Mouse (Mus musculus): Measurements from ENCODE around the gene Thsd7a.

Thsd7a gene

GRCm38 (mm10) chr6:12499866-12500265 is 249.3 kb downstream of the Thsd7a start:
- no peak for DNase-seq

- DNase-seq: no peak
These were observed 255.6 kb downstream of the Thsd7a start for GRCm38 (mm10) chr6:12493571-12493970.

DNA sequence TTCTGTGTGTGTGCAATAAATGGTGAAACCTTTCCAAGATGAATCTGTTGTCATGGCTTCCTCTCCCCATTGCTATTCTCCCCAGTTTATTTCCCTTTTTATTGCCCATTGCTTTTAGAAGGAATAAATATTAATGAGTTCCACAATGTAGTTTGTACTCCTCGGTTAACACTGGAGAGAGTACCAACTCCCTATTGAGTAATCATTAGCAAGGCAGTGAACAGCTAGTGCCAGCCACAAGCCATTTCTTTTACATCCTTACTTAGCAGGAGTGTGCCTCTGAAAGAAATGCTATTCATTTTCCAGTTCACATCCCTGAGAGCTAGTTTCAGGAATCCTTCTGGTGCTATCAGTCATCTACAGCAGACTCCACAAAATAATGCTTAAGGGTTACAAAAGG is 260.3 kb downstream of the Thsd7a start:
- DNase-seq: no peak

- no peak for DNase-seq
These were observed 267.6 kb downstream of the Thsd7a start for GRCm38 (mm10) chr6:12481527-12482163.

DNA sequence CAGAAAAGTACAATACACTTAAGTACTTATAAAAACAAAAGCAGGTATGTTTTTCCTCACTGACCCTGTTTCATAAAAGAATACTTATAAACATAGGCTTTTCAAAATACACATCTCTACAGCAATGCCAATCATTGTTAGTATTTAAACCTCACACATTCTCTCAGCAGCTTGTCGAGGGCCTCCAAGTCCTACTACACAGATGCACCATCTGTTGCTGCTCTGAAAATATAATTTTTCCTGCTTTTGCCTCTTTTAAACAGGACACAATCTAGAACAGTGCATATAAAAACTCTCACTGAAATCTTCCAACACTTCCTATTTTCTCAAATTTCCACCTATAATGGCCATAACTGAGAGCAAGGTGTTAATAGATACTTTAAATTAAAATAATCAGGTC is 270.9 kb downstream of the Thsd7a start:
- DNase-seq: no peak

DNA sequence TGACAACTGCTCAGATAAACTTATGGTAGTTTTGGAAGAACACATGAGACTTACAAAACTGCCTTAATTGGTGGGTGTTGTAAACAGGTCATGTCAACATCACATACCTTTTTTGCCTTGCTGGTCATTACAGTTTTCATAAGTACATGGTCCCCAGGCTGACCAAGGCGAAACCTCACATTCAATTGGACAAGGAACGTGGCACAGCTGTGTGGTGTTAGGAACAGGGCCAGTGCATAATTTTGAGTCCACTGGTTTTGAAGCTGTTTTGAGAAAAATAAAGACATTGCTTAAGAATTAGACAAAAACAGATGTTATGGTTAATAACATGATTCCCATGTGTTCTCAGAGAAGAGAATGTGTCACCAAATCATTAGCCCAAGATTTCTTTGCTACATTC is 278.3 kb downstream of the Thsd7a start:
- DNase-seq: no peak

DNA sequence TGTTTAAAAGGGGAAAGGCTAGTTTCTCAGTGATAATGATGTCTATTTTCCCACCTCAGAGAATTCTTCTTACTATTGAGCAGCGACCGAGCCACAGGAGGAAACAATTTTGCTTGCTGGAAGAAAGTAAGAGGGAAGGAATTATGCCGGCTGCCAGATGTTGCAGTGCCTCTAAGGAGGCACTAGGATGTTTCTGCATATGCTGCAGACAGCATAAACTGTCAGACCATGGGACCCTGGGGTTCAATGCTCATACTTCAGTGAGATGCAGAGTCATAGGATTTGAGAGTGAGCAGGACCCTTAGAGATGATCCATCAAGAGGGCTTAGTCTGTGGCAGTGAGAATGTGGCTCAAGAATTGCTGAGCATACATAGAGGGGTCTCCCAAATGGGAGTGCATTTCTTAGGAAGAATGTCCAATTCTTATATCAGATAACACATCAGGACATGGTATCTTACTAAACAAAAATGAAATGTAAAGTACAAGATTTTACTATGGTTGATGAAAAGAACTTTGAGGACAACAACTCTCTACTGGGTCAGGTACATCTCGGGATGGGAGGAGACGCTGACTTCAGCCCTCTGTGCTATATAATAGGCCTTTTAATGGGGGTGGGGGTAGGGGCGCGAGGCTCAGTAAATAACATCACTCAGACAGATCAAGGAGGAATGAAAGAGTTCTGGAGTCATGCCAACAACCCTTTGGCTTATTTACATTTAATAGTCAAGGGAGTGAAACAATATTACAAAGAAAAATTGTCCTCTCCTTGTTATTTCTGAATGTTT is 281.7 kb downstream of the Thsd7a start:
- DNase-seq: no peak

- no peak for DNase-seq
These were observed 290.4 kb downstream of the Thsd7a start for GRCm38 (mm10) chr6:12458841-12459240.

DNA sequence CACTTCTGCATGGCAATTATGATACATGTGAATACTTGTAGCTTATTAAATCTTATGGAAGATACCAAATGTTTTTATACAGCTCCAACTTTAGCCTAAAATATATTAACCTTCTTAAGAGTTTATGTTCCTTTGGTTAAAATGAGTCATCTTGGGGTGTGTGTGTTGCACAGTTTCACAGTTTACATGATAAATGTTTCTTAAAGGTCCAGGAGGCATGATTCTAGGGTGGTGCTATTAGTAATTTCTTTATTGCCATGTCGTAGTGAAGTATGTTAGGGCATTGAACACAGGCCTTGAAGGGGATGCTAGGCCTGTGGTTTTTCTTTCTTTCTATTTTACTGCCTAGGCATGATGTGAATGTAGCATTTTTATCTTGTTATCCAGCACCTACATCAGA is 291.8 kb downstream of the Thsd7a start:
- no peak for DNase-seq

DNA sequence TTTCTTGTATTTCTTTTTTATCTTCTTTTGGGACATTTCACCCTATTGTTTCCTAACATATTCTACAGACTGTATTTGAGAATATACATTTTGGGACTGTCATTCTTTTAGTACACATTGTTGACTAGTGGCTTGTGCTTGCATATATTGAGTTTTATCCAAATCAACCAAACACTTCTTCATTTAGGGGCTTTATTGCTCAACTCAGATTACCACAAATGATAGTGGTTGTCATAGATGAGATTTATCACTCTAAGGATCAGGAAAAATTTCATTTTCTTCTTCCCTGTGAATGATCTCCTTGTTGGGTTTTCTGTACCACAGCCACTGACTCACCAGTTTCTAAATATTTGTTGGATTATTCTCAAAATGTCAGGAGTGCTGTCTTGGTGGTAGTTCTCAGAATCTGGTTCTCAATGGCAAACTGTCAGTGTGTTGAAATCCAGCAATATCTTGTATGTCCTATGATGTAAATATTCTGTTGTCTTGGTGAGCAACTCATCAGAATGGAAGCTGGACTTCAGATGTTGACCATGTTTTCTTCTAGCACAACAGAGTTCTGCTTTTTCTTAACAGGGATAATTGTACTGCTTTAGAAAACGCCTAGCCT is 294.2 kb downstream of the Thsd7a start:
- no peak for DNase-seq

- no peak for DNase-seq
These were observed 295.1 kb downstream of the Thsd7a start for GRCm38 (mm10) chr6:12454132-12454531.

GRCm38 (mm10) chr6:12448851-12449250 is 300.4 kb downstream of the Thsd7a start:
- DNase-seq: no peak

DNA sequence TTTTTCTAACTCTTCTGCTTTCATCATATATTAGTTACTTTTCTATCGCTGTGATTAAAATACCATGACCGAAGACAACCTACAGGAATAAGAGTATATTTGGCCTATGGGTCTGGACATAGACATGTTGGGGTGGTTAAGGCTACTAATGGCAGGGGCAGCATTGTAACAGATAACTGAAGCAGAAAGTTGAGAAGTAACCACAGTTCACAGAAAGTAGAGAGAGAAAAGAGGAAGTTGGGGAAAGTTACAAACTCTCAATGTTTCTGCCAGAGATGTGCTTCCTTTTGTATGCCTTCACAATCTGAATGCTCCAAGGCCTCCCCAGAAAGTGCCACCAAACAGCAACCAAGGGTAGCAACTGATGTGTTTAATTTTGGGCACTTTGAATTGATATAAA is 303.7 kb downstream of the Thsd7a start:
- no peak for DNase-seq

GRCm38 (mm10) chr6:12439561-12439960 is 309.6 kb downstream of the Thsd7a start:
- DNase-seq: no peak

- peak in 1 of 2 experiments; percentile 4 for DNase-seq
These were observed 330.1 kb downstream of the Thsd7a start for GRCm38 (mm10) chr6:12419070-12419469.

GRCm38 (mm10) chr6:12416976-12417375 is 332.2 kb downstream of the Thsd7a start:
- DNase-seq: no peak

- DNase-seq: no peak
These were observed 344.8 kb downstream of the Thsd7a start for GRCm38 (mm10) chr6:12404441-12404840.

DNA sequence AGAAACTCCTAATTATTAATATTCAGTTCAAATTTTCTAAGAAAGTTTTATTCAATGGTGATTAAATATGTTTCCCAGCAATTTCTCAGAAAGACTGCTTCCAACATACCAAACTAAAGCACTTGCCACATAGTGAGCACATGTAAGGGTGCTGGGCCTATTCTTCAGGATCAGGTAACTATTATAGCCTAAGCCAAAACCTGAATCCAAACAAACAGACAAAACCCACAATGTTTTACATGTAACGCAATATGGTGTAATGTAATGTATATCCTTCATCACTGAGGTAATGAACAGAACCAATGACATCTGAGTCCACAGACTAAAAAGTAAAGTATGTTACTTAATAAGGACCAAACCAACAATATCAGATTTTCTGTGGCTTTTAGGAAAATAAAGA is 346.2 kb downstream of the Thsd7a start:
- no peak for DNase-seq

DNA sequence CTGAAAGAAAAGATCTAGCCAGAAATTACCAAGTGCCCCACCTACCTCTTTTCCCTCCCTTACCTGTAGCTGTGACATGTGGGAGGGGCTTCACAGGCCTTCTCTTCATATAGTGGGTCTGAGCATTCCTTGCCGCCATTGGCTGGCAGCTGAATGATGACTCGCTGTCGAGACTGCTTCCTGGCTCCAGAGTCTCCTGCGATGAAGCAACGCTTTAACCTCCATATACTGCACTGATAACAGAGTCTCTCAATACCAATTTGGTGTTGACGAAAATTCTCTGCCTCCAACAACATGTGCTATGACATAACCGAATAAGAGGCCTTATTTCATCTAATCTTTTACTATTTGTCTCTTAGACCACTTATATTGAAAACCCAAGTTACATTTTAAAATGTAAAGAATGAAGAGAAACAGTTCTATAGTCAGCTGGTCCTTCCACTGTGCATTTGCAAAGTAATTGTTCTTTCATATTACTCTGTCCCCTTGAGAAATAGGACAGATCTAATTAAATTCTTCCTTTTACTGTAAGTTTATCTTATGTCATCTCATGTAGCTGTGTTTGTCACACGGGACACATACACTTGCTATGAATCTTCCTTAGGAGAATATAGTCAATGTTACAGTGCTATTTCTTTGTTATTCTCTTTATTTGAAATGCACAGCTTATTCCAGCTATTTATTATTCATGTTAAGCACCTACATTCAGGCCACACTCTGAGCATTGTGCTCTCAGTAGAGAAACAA is 351.3 kb downstream of the Thsd7a start:
- DNase-seq: no peak

DNA sequence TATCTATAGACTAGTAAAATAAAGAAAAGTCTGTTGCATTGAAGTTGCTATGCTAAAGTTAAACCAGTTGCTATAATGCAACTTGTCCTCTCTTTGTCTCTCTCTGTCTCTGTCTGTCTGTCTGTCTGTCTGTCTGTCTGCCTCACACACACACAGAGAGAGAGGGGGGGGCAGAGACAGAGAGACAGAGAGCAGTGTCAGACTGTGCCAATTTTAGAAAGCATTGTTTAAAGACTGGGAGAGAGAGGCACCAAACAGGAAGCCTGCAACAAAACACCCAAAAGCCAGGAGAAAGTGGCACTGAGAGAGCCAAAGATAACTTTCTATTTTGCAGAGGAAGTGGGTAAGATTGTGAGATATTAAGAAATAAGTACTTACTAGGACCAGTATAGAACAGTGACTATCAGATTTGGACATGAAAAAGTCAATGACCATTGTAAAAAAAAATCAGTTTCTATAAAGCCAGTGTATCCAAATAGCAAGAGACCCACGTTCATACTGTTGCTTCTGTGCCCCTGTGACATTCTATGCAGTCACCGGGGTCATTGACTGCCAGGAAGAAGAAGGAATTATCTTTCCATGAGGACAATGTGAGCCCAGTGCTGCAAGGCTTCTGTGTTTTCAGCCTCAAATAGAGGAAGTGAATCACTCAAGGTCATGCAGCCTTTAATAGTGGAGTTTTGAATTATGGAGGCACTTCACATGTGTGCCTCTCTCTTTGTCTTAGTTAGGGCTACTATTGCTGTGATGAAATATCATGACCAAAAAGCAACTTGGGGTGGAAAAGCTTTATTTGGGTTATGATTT is 355.4 kb downstream of the Thsd7a start:
- DNase-seq: no peak

DNA sequence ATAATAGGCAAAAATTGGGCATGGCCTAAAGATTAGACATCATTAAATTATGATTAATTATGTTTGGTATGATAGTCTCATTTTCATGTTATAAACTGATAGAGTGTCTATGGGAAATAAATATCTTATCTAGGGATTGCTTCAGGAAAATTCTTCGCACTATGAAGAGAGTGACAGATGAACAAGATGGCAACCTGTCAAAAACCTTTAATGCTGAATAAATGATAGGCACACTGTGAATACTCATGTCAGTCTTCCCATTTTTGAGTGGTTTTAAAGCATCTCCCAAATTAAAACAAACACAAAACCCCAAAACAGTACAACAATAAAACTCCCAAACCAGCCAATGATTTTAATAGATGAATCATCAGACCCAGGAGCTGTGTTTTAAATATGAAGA is 362.5 kb downstream of the Thsd7a start:
- DNase-seq: no peak

- no peak for DNase-seq
These were observed 363.6 kb downstream of the Thsd7a start for GRCm38 (mm10) chr6:12385591-12385990.

Measured in thymus, postnatal 36 days (tissue).